Mouse (Mus musculus) liver, embryonic 14.5 days (tissue): Measurements from ENCODE around the gene Pih1d1. TPM values are rescaled to one million over a fixed set of nuclear protein-coding genes. Genes with fewer than 3 reads are reported as not detected.

Experiments
- ATAC-seq: fragments of 200-750 bp; cut with Nextera tagmentation; 2 replicates; pipeline ENCODE4 v1.8.0; 2017; ENCODE audit warnings: moderate number of reproducible peaks, mild to moderate bottlenecking, moderate library complexity; ENCODE audit not compliant: insufficient read depth
- DNase-seq, 3 experiments: peaks; one replicate each; pipeline ENCODE4 v3.0.0-alpha.2; 2012 to 2013; ENCODE audit warnings: low read depth in 3 of 3, low spot score in 3 of 3
- H3K27ac ChIP-seq: fragments of 300-500 bp; sonication (generic); 2 replicates; pipeline ENCODE4 v1.5.1; 2014; ENCODE audit warnings: moderate library complexity, mild to moderate bottlenecking, control low read depth, inconsistent platforms
- H3K27me3 ChIP-seq: fragments of 300-500 bp; sonication (generic); 2 replicates; pipeline ENCODE4 v1.6.1; 2014; ENCODE audit warnings: mild to moderate bottlenecking, low read length, moderate library complexity; ENCODE audit not compliant: control insufficient read depth, insufficient read depth
- H3K36me3 ChIP-seq: fragments of 300-500 bp; sonication (generic); replicated peaks from 2 replicates; pipeline ENCODE4 v1.6.1; 2014; ENCODE audit warnings: low read depth; ENCODE audit not compliant: control insufficient read depth, insufficient read depth
- H3K4me1 ChIP-seq, 2 experiments: fragments of 200-500 bp in 1 of 2; fragments of 300-500 bp in 1 of 2; sonication (generic) in 1 of 2; replicated peaks; 2 replicates each; pipeline ENCODE4 v1.6.1; 2012 to 2014; ENCODE audit warnings: antibody characterized with exemption in 1 of 2, inconsistent platforms in 1 of 2, low read length in 1 of 2; ENCODE audit not compliant: control insufficient read depth in 2 of 2, insufficient read depth in 2 of 2
- H3K4me2 ChIP-seq: fragments of 300-500 bp; sonication (generic); 2 replicates; pipeline ENCODE4 v1.6.1; 2014; ENCODE audit warnings: low read depth, mild to moderate bottlenecking, control low read depth, moderate library complexity
- H3K4me3 ChIP-seq, 2 experiments: fragments of 200-500 bp in 1 of 2; fragments of 300-500 bp in 1 of 2; sonication (generic) in 1 of 2; 2 replicates each; pipeline ENCODE4 v1.5.1; 2012 to 2014; ENCODE audit warnings: low read depth in 2 of 2, low read length in 2 of 2, mild to moderate bottlenecking in 2 of 2, control low read depth in 1 of 2, inconsistent platforms in 1 of 2, moderate library complexity in 1 of 2; ENCODE audit not compliant: insufficient read depth in 1 of 2
- H3K9ac ChIP-seq: fragments of 300-500 bp; sonication (generic); replicated peaks from 2 replicates; pipeline ENCODE4 v1.6.1; 2014; ENCODE audit warnings: mild to moderate bottlenecking, control low read depth, moderate library complexity
- H3K9me3 ChIP-seq: fragments of 300-500 bp; sonication (generic); 2 replicates; pipeline ENCODE4 v1.6.1; 2016; ENCODE audit warnings: low read length, mixed read lengths; ENCODE audit not compliant: control insufficient read depth
- CTCF ChIP-seq: IDR thresholded peaks from 2 replicates; pipeline ENCODE4 v1.5.1; 2016; ENCODE audit warnings: antibody characterized with exemption, low read depth, control low read depth
- EP300 ChIP-seq: IDR thresholded peaks from 2 replicates; pipeline ENCODE4 v1.6.1; 2016; ENCODE audit warnings: antibody characterized with exemption, low read depth
- WGBS: fragments of 180-500 bp; shearing (Covaris S2); extraction: QIAGEN DNeasy Blood & Tissue Kit; methylation state at CpG from one replicate; pipeline ENCODE4 v1.1.7; 2014; ENCODE audit not compliant: insufficient replicate concordance; 5-methylcytosine and 5-hydroxymethylcytosine counted together
- polyA plus RNA-seq, 2 experiments: library from polyadenylated mRNA; depleted of rRNA in 1 of 2; stranded (reverse) in 1 of 2; unstranded in 1 of 2; fragments of >200 nt; fragmentation: Nextera tagmentation in 1 of 2; extraction: Ambion mirVana in 1 of 2; gene quantifications; 2 replicates each; pipeline versions ENCODE4 v1.2.1 to v1.2.3; 2012 to 2014

Pih1d1 gene
- polyA plus RNA-seq, 2 experiments, result 38.3 to 45.8 TPM

- H3K9ac ChIP-seq, result no peak within 1 kb of the TSS
- no peaks in the 10 kb centered on the region for H3K9me3 ChIP-seq
- TF ChIP-seq CTCF (no peak), EP300 (no peak)
- no peaks in the 10 kb centered on the region; a peak in 1 of 4 replicates for H3K4me1 ChIP-seq
- H3K36me3 ChIP-seq, result no peaks in the 10 kb centered on the region
- H3K4me3 ChIP-seq, result no peak within 1 kb of the TSS
- ATAC-seq, result no peak
- WGBS, result 20% methylated on average over 7 of the region's 7 CpGs
- no peak within 1 kb of the TSS for H3K4me2 ChIP-seq
- no peak for DNase-seq
- peaks cover 95% of the 10 kb centered on the region for H3K27me3 ChIP-seq
- H3K27ac ChIP-seq, result no peak within 1 kb of the TSS
These were observed 25.4 kb downstream of the Pih1d1 start, which contains the start of gene Gfy for GRCm38 (mm10) chr7:45179469-45179868. Gene Gfy (minus strand): TSS chr7:45179569.

- Histone ChIP-seq H3K9me3 (no peaks in the 10 kb centered on the region), H3K9ac (no peak within 1 kb of the TSS)
- TF ChIP-seq EP300 (no peak), CTCF (no peak)
These were observed 26.9 kb downstream of the Pih1d1 start, which contains the start of gene Pth2 for GRCm38 (mm10) chr7:45180896-45181477. Gene Pth2 (plus strand): TSS chr7:45180995.

DNA sequence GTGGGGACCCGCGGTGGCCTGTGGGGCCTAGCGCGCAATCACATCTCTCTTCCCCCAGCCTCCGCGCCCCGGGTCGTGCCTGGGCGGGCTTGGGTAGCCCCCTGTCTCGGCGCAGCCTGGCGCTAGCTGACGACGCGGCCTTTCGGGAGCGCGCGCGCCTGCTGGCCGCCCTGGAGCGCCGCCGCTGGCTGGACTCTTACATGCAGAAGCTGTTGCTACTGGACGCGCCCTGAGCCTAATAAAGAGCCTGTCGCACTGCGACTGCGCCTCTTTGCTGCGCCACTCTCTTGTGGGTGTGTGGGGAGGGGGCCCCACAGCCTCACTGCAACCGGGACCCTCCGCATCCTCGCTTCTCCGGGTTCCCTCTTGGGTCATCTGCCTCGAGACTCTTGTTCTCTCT lies 27.4 kb downstream of the Pih1d1 start:
- peak overlapping the region in 1 of 2 experiments; percentile 9; a peak in 2 of 4 replicates for H3K4me3 ChIP-seq
- peak in 1 of 3 experiments; percentile 19 for DNase-seq
- no peak for ATAC-seq
- TF ChIP-seq EP300 (no peak), CTCF (no peak)
- 5% methylated on average over 35 of the region's 35 CpGs for WGBS
- H3K27me3 ChIP-seq, result peaks cover 79% of the 10 kb centered on the region
- H3K27ac ChIP-seq, result no peak overlapping the region
- H3K36me3 ChIP-seq, result no peaks in the 10 kb centered on the region
- H3K9ac ChIP-seq, result no peak overlapping the region
- no peaks in the 10 kb centered on the region; a peak in 1 of 4 replicates for H3K4me1 ChIP-seq
- peak overlapping the region; percentile 51 for H3K4me2 ChIP-seq
- H3K9me3 ChIP-seq, result no peaks in the 10 kb centered on the region

More at GRCm38 (mm10) chr7:45180896-45181477, 26.9 kb downstream of the Pih1d1 start, which contains the start of gene Pth2:
- Histone ChIP-seq H3K4me2 (peak within 1 kb of the TSS; percentile 51), H3K4me3 (peak within 1 kb of the TSS in 1 of 2 experiments; percentile 9; a peak in 2 of 4 replicates), H3K27me3 (peaks cover 85% of the 10 kb centered on the region), H3K4me1 (no peaks in the 10 kb centered on the region; a peak in 1 of 4 replicates), H3K36me3 (no peaks in the 10 kb centered on the region), H3K27ac (no peak within 1 kb of the TSS)
- 21% methylated on average over 19 of the region's 20 CpGs for whole genome bisulfite sequencing
- DNase-seq, result no peak
- ATAC-seq, result no peak

- peak; percentile 83 to 89 (median 86) for DNase-seq
- Histone ChIP-seq H3K36me3 (no peaks in the 10 kb centered on the region), H3K4me3 (peak overlapping the region; percentile 4 to 21; a peak in 3 of 4 replicates), H3K9me3 (no peaks in the 10 kb centered on the region), H3K27me3 (peaks cover 75% of the 10 kb centered on the region), H3K27ac (no peak overlapping the region), H3K4me1 (no peaks in the 10 kb centered on the region; a peak in 1 of 4 replicates), H3K9ac (no peak overlapping the region), H3K4me2 (peak overlapping the region; percentile 51)
- TF ChIP-seq CTCF, result no peak
- TF ChIP-seq EP300, result no peak
- under 1% methylated on average over 34 of the region's 34 CpGs for WGBS
- ATAC-seq, result peak; percentile 88
These were observed 28.1 kb downstream of the Pih1d1 start for GRCm38 (mm10) chr7:45182199-45182601.

DNA sequence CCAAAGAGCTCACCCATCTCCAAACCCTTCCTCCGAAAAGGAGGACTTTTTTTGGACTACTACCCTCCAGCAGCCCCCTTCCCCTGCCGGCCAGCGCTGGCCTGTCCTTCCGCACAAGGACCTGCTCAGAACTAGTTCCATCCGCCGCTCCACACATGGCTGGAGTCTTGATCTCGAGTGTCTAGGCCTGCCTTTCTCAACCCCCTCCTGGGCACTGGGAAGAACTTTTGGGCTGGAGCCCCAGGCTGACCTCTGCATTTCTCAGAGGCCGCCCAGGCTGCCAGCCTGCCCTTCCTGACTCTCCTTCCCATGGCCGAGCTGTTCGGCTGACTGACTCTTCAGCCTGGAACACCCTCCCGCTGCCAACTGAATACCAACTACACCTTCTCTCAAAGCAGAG lies 28.5 kb downstream of the Pih1d1 start:
- DNase-seq (no peak), ATAC-seq (no peak; the same call in 1 of the 2 replicates)
- H3K27ac ChIP-seq, result no peak overlapping the region
- no peak for TF ChIP-seq EP300
- TF ChIP-seq CTCF, result no peak
- no peaks in the 10 kb centered on the region; a peak in 1 of 4 replicates for H3K4me1 ChIP-seq
- H3K27me3 ChIP-seq, result peaks cover 71% of the 10 kb centered on the region
- H3K4me2 ChIP-seq, result peak overlapping the region; percentile 51
- H3K36me3 ChIP-seq, result no peaks in the 10 kb centered on the region
- H3K9ac ChIP-seq, result no peak overlapping the region
- 15% methylated on average over 11 of the region's 11 CpGs for WGBS
- no peak overlapping the region for H3K4me3 ChIP-seq
- H3K9me3 ChIP-seq, result no peaks in the 10 kb centered on the region
